9 mouse cellular contexts compared by ENCODE assay signal in the genomic region with DNA sequence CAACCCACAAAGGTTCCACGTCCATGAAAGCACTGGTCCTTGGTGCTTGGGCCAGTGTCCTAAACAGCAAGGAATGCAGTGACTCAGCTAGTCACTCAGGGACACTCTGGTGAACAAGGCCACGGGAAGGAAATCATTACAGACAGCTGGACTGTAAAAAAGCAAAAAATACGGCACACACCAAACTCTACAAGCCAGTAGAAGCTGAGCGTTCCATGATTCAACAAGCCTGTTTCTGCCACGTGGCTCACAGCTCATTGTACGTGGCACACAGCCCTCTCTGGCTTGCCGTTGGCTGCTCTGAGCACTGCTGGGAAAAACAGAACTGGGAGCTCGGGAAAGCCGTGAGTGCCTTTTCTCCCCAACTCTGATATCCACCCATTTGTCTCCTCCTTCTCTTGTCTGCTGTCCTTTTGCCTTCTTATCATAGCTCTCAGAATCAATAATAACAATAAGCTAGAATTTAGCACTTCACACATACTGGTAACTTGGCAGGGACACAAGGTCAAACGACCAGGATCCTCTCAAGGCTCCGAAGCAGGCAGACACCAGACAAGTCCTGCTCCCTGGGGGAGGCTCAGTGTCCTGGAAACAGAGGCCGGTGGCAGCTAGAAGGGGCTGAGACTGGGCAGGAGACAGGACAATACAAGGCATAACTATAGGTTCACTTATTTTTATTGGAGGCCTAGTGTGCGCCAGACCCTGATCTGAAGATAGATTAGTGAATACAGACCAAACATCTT. TPM values are rescaled to one million over a fixed set of nuclear protein-coding genes. Genes with fewer than 3 reads are reported as not detected.
DNase-seq lines count a peak whose midpoint lies in the region; ATAC-seq and TF ChIP-seq lines count a peak whose summit lies in the region.
"Had no signal": no experiment of that assay in that cellular context is flagged by ENCODE, and none has a peak within 500 bp of the region (broad histone marks: within the 10 kb centered on the region; RNA-seq: fewer than 3 reads in every experiment).

Lpin3 (plus strand) TSS at position 218 of the 743 bp plus-strand sequence.

- H3K27me3 ChIP-seq in forebrain, postnatal 0 days (ENCODE audit: insufficient read depth, low read length): no peaks in the 10 kb centered on the region
- H3K27me3 ChIP-seq in forebrain, embryonic 11.5 days (ENCODE audit: control insufficient read depth, insufficient read depth, low read length): no peaks in the 10 kb centered on the region
- H3K27me3 ChIP-seq in midbrain, embryonic 16.5 days (ENCODE audit: control insufficient read depth, insufficient read depth, low read depth, low read length): no peaks in the 10 kb centered on the region

- ATAC-seq in forebrain, postnatal 0 days: peak; percentile 54
- no peak for ATAC-seq in forebrain, embryonic 11.5 days (replicated peaks; ENCODE audit: low FRiP score)
- ATAC-seq in activated CD4-positive, CD25-positive, alpha-beta regulatory T cell, adult 4 months: no peak
- no peak for ATAC-seq in midbrain, embryonic 16.5 days

- H3K4me2 ChIP-seq in forebrain, postnatal 0 days (ENCODE audit: low read depth): no peak within 1 kb of the TSS
- no peak within 1 kb of the TSS for H3K4me2 ChIP-seq in forebrain, embryonic 11.5 days (ENCODE audit: low read depth, low read length, severe bottlenecking)
- H3K4me2 ChIP-seq in midbrain, embryonic 16.5 days (ENCODE audit: low read length): no peak within 1 kb of the TSS

- no peak within 1 kb of the TSS for H3K27ac ChIP-seq in forebrain, postnatal 0 days (ENCODE audit: low read depth, low read length)
- no peak within 1 kb of the TSS for H3K27ac ChIP-seq in forebrain, embryonic 11.5 days (ENCODE audit: low read depth, low read length)
- H3K27ac ChIP-seq in midbrain, embryonic 16.5 days (ENCODE audit: low read length): no peak within 1 kb of the TSS

- H3K4me3 ChIP-seq in forebrain, postnatal 0 days (ENCODE audit: low read depth, low read length): no peak within 1 kb of the TSS
- no peak within 1 kb of the TSS for H3K4me3 ChIP-seq in forebrain, embryonic 11.5 days (ENCODE audit: low read depth, low read length)
- H3K4me3 ChIP-seq in midbrain, embryonic 16.5 days (ENCODE audit: low read depth, low read length): no peak within 1 kb of the TSS

- DNase-seq in forebrain, postnatal 0 days: peak; percentile 58
- no peak for DNase-seq in forebrain, embryonic 11.5 days (ENCODE audit: low spot score)
- DNase-seq in MN1 (ENCODE audit: low spot score): peak; percentile 49
- DNase-seq in gonadal fat pad, adult 2 months (ENCODE audit: low read depth): no peak
- peak; percentile 61 to 69 for DNase-seq in lung, adult 18-20 months
- no peak for DNase-seq in cerebellum, postnatal 25 days

- 54% methylated on average over 13 of the region's 13 CpGs for WGBS in forebrain, postnatal 0 days
- WGBS in forebrain, embryonic 11.5 days: 79% methylated on average over 13 of the region's 13 CpGs
- 69% methylated on average over 13 of the region's 13 CpGs for WGBS in midbrain, embryonic 16.5 days

- no peaks in the 10 kb centered on the region for H3K36me3 ChIP-seq in forebrain, postnatal 0 days (ENCODE audit: insufficient read depth)
- no peaks in the 10 kb centered on the region for H3K36me3 ChIP-seq in forebrain, embryonic 11.5 days (ENCODE audit: control insufficient read depth, insufficient read depth, low read length)
- no peaks in the 10 kb centered on the region for H3K36me3 ChIP-seq in midbrain, embryonic 16.5 days (ENCODE audit: control insufficient read depth, insufficient read depth, low read length)

- no peaks in the 10 kb centered on the region for H3K9me3 ChIP-seq in forebrain, postnatal 0 days (ENCODE audit: low read length)
- peaks cover 2% of the 10 kb centered on the region; the same call in 1 of the 2 replicates for H3K9me3 ChIP-seq in forebrain, embryonic 11.5 days (ENCODE audit: control insufficient read depth, low read length)
- H3K9me3 ChIP-seq in midbrain, embryonic 16.5 days (replicated peaks; ENCODE audit: control insufficient read depth, low read length, poor library complexity, severe bottlenecking): no peaks in the 10 kb centered on the region

- TF ChIP-seq CTCF in forebrain, postnatal 0 days (IDR thresholded peaks at IDR 0.05; ENCODE audit: low read depth): no peak

- H3K9ac ChIP-seq in forebrain, postnatal 0 days: no peak within 1 kb of the TSS
- no peak within 1 kb of the TSS for H3K9ac ChIP-seq in forebrain, embryonic 11.5 days (ENCODE audit: low read length)
- no peak within 1 kb of the TSS for H3K9ac ChIP-seq in midbrain, embryonic 16.5 days (ENCODE audit: low read depth, low read length)

- H3K4me1 ChIP-seq in forebrain, postnatal 0 days (ENCODE audit: insufficient read depth): no peaks in the 10 kb centered on the region
- H3K4me1 ChIP-seq in forebrain, embryonic 11.5 days (replicated peaks; ENCODE audit: control insufficient read depth, insufficient read depth, low read length): no peaks in the 10 kb centered on the region
- H3K4me1 ChIP-seq in midbrain, embryonic 16.5 days (ENCODE audit: control insufficient read depth, insufficient read depth, low read length): no peaks in the 10 kb centered on the region

RNA-seq across cellular contexts. Expression of gene Lpin3, which starts in this region (rescaled TPM):
- total RNA-seq in forebrain, postnatal 0 days (2014; rRNA removed): 0.10 and 0.31 TPM in 2 replicates
- 0.27 and 0.30 TPM in 2 replicates for polyA plus RNA-seq in forebrain, postnatal 0 days (2015; fragmentation: Nextera tagmentation; extraction: Ambion mirVana)
- 0.20 and 1.1 TPM in 2 replicates for polyA plus RNA-seq in forebrain, embryonic 11.5 days (2014; fragmentation: Nextera tagmentation; extraction: Ambion mirVana)
- polyA plus RNA-seq in gonadal fat pad, adult 2 months (2012; rRNA removed): 18.2 and 20.4 TPM in 2 replicates
- under 1 TPM; 0.37 to 0.45 TPM for polyA plus RNA-seq in activated CD4-positive, CD25-positive, alpha-beta regulatory T cell, adult 4 months (2017; shearing (Covaris generic))
- polyA plus RNA-seq in midbrain, embryonic 16.5 days (2015; fragmentation: Nextera tagmentation; extraction: Ambion mirVana): 0.33 and 0.45 TPM in 2 replicates
- total RNA-seq: common myeloid progenitor, adult 5-6 weeks had no signal

Comparison
In these comparisons a context has a peak if more than half of its experiments do, and no peak if none do; other contexts are left out.
1. Peak in DNase-seq and ATAC-seq in forebrain, postnatal 0 days; RNA of the gene not detected or under 1 TPM.
2. DNase-seq: peak in MN1 (single experiment) and lung, adult 18-20 months (2 of 2); none in forebrain, embryonic 11.5 days (single experiment), gonadal fat pad, adult 2 months (single experiment) and cerebellum, postnatal 25 days (0 of 2).